Mouse (Mus musculus): ENCODE data around the gene Gnpnat1.
A peak's percentile ranks its signal among the peaks of the same experiment; 100 is the strongest.
"Not testable (repeated sequence)": the region's sequence is repeated elsewhere in the genome, so short reads cannot be mapped to it uniquely, and the experiment has no call there.

Gnpnat1 gene

GRCm38 (mm10) chr14:45404813-45405212, at the start of gene Gnpnat1:
Gene Gnpnat1 (minus strand): TSS chr14:45404913.
- not testable (repeated sequence) for DNase-seq (ENCODE audit: low read depth, low spot score)

- no peak for DNase-seq (ENCODE audit: low read depth, low spot score)
Measured at GRCm38 (mm10) chr14:45453538-45454233, 49.0 kb upstream of the Gnpnat1 start.

- DNase-seq (ENCODE audit: low read depth, low spot score): no peak
Measured at GRCm38 (mm10) chr14:45452861-45453512, 48.3 kb upstream of the Gnpnat1 start.

GRCm38 (mm10) chr14:45452148-45452547, 47.4 kb upstream of the Gnpnat1 start:
- no peak for DNase-seq (ENCODE audit: low read depth, low spot score)

- DNase-seq (ENCODE audit: low read depth, low spot score): no peak
Measured at GRCm38 (mm10) chr14:45451090-45451489, 46.4 kb upstream of the Gnpnat1 start.

DNA sequence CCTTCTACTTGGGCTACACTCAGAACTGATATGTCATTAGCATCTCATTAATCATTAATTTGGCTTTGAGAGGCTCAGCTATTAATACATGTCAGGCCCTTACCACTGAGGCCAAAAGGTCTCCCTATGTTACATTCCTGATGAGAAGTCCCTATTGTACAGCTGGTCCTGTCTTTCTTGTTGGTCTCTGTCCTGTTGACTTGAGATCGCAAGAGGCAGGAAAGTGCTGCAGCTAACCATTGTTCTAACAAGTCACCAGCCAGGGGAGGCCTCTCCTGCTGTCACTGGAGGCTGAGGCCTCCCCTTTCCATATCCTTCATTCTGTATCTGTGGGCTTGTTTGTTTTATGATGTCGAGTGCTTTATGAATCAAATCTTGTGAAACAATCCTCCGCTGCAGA, 42.1 kb upstream of the Gnpnat1 start:
- no peak for DNase-seq (ENCODE audit: low read depth, low spot score)

- DNase-seq (ENCODE audit: low read depth, low spot score): no peak
Measured at GRCm38 (mm10) chr14:45445445-45445844, 40.7 kb upstream of the Gnpnat1 start.

DNA sequence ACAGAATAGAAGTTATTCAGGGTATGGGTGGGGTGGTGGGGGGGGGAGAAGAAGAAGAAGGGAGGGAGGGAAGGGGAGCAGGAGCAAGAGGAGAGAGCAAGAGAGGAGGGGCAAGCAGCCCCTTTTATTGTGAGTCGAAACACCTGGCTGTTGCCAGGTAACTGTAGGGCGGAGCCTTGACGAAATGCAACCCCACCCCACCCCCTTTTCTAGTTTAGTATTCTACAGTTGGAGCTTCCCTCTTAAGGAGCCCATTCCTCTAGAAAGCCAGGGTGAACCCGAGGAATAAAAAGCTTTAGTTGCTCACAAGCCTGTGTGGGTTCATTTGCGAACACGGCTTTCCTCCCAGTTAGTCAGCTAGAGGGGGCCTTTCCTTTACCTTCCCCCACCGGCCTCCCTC, 40.2 kb upstream of the Gnpnat1 start:
- DNase-seq (ENCODE audit: low read depth, low spot score): no peak

- DNase-seq (ENCODE audit: low read depth, low spot score): no peak
Measured at GRCm38 (mm10) chr14:45442781-45443560, 38.3 kb upstream of the Gnpnat1 start.

DNA sequence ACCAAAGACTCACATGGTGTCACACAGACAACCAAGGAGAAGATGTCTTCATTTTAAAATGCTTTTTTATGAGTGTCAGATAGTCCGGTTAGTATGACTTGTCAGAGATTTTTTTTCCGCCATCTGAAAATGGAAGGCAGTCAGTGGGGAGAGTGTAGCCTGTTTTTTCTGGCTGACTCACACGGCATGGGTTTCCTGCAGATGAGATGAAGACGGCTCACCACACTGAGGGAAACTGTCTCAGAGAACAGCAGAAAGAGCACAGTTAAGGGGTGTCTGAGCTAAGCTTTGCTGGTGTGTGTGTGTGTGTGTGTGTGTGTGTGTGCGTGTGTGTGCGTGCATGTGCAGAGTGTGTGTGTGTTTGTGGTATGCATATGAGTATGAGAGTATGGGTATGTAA, 36.6 kb upstream of the Gnpnat1 start:
- DNase-seq (ENCODE audit: low read depth, low spot score): no peak

DNA sequence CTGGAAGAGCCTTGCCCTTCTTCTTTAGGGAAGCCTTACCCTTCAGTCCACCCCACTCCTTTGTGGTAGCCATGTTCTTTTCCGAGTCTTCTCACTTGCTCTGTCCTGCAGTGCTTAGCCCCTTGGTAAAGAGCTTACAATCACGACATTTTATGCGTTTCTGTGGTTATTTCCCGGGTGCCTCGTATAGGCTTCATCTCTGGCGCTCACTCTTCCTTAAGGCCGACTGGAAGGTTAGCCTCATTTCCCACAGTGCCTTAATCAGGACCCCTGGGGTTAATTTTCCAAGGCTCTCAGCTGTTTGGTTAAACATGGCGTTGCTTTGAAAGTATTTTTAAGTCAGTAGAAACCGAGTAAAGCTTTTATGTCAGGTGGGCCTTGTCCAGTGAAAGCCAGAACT, 34.7 kb upstream of the Gnpnat1 start:
- DNase-seq (ENCODE audit: low read depth, low spot score): no peak

DNA sequence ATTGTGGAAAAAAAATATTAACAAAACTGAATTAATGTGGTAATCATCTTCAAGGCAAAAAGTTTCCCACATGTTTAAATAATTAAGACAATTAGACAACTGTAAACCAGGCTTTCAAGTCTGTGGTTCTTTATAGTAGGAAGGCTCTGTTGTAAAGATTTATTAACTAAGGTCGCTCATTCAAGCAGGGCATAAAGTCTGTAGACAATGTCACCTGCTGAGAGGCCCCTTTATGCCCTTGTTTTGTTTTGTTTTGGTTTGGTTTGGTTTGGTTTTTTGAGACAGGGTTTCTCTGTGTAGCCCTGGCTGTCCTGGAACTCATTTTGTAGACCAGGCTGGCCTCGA, 34.2 kb upstream of the Gnpnat1 start:
- DNase-seq (ENCODE audit: low read depth, low spot score): no peak

DNA sequence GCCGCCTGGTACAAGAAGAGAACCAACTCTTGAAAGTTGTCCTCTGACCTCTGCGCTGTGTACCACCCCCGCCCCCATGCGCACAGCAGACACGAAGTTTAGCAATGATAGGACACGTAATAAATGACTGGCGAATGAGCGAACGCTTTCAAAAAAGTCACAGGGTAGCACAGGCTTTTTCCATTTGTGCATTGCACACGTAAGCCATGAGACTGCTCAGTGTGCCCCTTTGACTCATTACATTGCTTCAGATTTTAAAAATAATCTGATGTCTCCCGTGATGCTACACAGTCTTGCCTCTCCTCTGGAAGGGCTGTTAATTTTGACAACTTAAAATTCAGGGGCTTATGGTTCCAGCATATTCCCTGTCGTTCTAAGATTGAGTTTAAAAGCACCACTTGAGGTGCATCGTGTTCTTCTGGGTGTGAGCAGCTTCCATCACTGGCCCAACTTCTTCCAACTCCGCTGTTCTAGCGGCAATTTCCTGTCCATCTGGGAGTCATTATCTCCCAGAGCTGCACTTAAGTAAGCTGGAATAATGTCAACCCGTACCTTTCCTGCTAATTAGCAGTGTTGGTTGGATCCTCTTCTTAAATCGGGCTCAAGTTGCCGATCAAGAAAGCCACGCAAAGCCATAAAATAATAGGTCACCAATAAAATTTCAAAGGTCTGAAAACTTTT, 33.7 kb upstream of the Gnpnat1 start:
- peak; percentile 62 for DNase-seq (ENCODE audit: low read depth, low spot score)

- no peak for DNase-seq (ENCODE audit: low read depth, low spot score)
Measured at GRCm38 (mm10) chr14:45434220-45434619, 29.5 kb upstream of the Gnpnat1 start.

DNA sequence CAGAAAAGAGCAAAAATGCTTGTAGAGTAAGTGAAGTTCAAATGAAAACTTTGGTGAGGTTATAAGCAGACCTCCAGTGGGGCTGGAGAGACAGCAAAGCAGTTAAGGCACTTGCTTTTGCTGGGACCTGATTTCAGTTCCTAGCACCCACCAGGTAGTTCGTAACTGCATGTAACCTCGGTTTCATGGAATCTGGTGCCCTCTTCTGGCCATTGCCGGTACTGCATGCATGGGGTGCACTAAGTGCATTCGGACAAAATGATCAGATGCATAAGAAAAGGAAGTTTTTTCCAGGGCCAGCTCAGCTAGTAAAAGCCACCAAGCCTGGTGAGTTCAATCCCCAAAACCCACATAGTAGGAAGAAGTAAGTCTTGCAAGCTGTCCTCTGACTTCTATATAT, 27.3 kb upstream of the Gnpnat1 start:
- no peak for DNase-seq (ENCODE audit: low read depth, low spot score)

GRCm38 (mm10) chr14:45430066-45430842, 25.5 kb upstream of the Gnpnat1 start:
- no peak for DNase-seq (ENCODE audit: low read depth, low spot score)

DNA sequence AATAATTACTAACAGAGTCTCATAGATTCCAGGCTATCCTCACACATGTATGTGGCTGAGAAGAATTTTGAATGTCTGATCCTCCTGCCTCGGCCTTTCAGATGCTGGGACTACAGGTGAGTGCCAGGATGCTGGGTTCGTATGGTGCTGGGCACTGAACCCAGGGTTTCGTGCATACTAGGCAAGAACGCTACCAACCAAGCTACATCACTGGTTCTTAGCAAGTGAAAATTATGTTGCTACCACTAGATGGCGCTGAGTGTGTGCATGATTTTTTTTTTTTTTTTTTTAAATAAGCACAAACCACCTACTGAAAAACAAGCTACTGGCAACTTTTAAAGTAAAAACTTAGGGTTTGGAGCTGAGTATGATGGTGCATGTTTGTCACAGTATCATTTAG, 18.5 kb upstream of the Gnpnat1 start:
- DNase-seq (ENCODE audit: low read depth, low spot score): peak; percentile 54

DNA sequence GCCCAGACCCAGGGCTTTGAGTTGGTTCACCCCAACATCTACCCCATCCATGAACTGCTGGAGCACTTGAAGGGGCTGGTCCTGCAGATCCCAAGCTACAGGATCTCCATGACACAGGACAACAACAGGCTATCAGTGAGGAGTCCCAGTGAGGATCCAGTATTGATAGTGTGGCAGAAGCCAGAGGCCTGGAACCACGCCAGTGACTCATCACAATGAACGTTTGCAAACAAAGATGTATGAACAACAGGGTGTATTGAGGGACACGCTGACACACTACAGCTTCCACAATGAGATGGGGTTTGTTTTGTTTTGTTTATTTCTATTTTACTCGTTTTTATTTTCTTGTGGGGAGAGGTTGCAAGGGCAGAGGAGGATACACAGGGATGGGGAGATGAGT, 17.7 kb upstream of the Gnpnat1 start:
- DNase-seq (ENCODE audit: low read depth, low spot score): no peak

DNA sequence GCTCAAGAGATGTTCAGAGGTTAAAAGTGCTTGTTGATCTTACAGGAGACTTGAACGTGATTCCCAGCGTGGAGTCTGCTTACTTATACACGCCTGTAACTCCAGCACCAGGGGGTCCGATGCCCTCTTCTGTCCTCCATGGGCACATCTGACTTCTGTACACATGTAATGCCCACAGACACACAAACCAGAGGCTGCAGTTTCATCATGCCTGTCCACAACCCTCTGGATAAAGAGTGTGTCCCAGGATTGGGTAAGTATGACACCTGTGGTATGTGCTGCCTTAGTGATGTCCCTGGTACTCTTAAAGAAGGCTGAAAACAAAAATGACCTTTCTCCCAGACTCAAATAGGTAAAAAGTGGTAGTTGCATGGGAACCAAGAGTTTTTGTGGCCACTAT, 14.6 kb upstream of the Gnpnat1 start:
- no peak for DNase-seq (ENCODE audit: low read depth, low spot score)

DNA sequence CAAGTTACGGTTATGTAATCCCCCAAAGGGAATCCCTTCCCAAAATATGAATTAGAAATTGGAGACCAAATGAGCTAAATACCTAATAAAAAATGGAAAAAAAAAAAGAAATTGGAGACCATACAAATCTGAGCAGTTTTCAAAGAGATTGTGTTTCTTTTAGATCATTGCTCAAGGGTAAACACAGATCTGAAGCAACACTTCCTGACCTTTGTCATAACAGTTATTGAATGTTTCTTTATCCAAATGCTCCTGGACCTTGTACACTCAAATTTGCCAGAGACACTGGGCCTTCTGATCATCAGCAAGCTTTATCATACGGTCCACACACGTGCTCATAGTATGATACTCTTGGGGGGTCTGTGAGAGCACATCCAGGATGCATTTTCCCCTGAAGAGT, 13.8 kb upstream of the Gnpnat1 start:
- peak; percentile 52 for DNase-seq (ENCODE audit: low read depth, low spot score)

- no peak for DNase-seq (ENCODE audit: low read depth, low spot score)
Measured at GRCm38 (mm10) chr14:45416265-45416664, 11.6 kb upstream of the Gnpnat1 start.

Data from skeletal muscle tissue, adult 2 months (tissue).